Mouse (Mus musculus) bone marrow, adult 2 months (tissue): ENCODE results near the gene Fcrla.

Experiments
- CTCF ChIP-seq: fragments of 200-500 bp; IDR thresholded peaks from 2 replicates; pipeline ENCODE4 v1.5.1; 2011; ENCODE audit warnings: low read length, control low read depth; ENCODE audit not compliant: control insufficient read depth, insufficient read depth
- POLR2A ChIP-seq: fragments of 200-500 bp; IDR thresholded peaks from 2 replicates; pipeline ENCODE4 v1.6.1; 2011; ENCODE audit warnings: low read depth, mild to moderate bottlenecking, control low read depth, low read length, borderline replicate concordance; ENCODE audit not compliant: control insufficient read depth

DNA sequence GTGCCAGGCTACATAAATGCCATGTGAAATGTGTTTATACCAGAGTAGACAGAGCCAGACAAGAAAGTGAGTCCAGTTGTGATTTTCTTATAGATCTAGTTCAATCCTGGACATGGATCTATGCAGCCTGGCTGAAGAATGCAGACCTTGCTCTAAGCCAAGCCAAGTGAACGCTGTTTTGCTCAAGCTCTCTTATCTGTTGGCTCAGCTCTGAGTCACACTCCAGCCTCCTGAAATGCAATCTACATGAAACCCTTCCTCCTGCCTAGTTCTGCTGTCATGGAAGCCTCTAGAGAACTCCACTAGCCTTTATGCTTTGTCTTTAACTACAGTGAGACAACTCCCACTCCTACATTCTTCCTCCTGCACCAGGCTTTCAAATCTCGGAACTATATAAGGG lies 34.9 kb upstream of the Fcrla start:
- TF ChIP-seq CTCF (no peak), POLR2A (no peak)
